Mouse (Mus musculus) testis, adult 2 months (tissue): ENCODE measurements at regions not wholly inside any gene's neighbourhood (a gene's known extent, or its start where the extent isn't known, plus 50 kb on each side); places are given as distances from the start of the nearest gene placed in this dataset.

Experiments
- CTCF ChIP-seq: fragments of 200-500 bp; IDR thresholded peaks from 2 replicates; pipeline ENCODE4 v1.5.1; 2012; ENCODE audit warnings: low read depth, mild to moderate bottlenecking, inconsistent platforms, low read length, moderate library complexity; ENCODE audit not compliant: control insufficient read depth, insufficient read depth, insufficient replicate concordance
- POLR2A ChIP-seq: fragments of 200-500 bp; IDR thresholded peaks from 2 replicates; pipeline ENCODE4 v1.6.1; 2012; ENCODE audit warnings: low read depth, mild to moderate bottlenecking, inconsistent platforms, low read length, moderate library complexity; ENCODE audit not compliant: control insufficient read depth

- no peak for TF ChIP-seq CTCF
- no peak for TF ChIP-seq POLR2A
Observed at GRCm38 (mm10) chr7:115153764-115154509, 410.4 kb downstream of the Insc start.
